Mouse (Mus musculus): ENCODE results near the gene Tenm1.

GRCm38 (mm10) chrX:42530703-42531102 lies 898.2 kb downstream of the Tenm1 start:
- TF ChIP-seq CTCF (IDR thresholded peaks at IDR 0.05; ENCODE audit: low read depth) (no peak), EP300 (IDR thresholded peaks at IDR 0.05; ENCODE audit: low read depth) (no peak)
